Mouse (Mus musculus): Measurements from ENCODE around the gene Col19a1.

- TF ChIP-seq CTCF (IDR thresholded peaks at IDR 0.05; ENCODE audit: extremely low read depth, insufficient read depth, insufficient read length, insufficient replicate concordance): no peak
- TF ChIP-seq POLR2A (IDR thresholded peaks at IDR 0.05; ENCODE audit: low read depth, low read length): no peak
Measured at GRCm38 (mm10) chr1:24294979-24295942, 292.0 kb downstream of the Col19a1 start.
